Mouse (Mus musculus): ENCODE results near the gene Ptger4. TPM values are rescaled to one million over a fixed set of nuclear protein-coding genes. Genes with fewer than 3 reads are reported as not detected.

The Ptger4 gene
- polyA plus RNA-seq, 1 experiment, result 10.7 TPM

- H3K79me2 ChIP-seq (ENCODE audit: control insufficient read depth, insufficient read depth), result no peaks in the 10 kb centered on the region
- H3K36me3 ChIP-seq (ENCODE audit: control insufficient read depth, insufficient read depth), result peaks cover 22% of the 10 kb centered on the region
- no peak overlapping the region for H3K4me3 ChIP-seq (ENCODE audit: insufficient read depth, poor library complexity, severe bottlenecking)
- H3K27me3 ChIP-seq (ENCODE audit: control insufficient read depth, insufficient read depth, insufficient read length), result no peaks in the 10 kb centered on the region
- H3ac ChIP-seq (ENCODE audit: control insufficient read depth, insufficient read length, low read depth), result no peak overlapping the region
- H3K79me3 ChIP-seq (ENCODE audit: low read depth), result no peaks in the 10 kb centered on the region
- TF ChIP-seq USF1 (IDR thresholded peaks at IDR 0.05; ENCODE audit: low read depth) (no peak), MYOD1 (IDR thresholded peaks at IDR 0.05; ENCODE audit: control insufficient read depth, insufficient read length, low read depth) (no peak), MYOG (IDR thresholded peaks at IDR 0.05; ENCODE audit: control insufficient read depth, extremely low read depth, insufficient read length) (no peak), CTCF (IDR thresholded peaks at IDR 0.05; ENCODE audit: control insufficient read depth, insufficient read depth, insufficient read length) (no peak), MAX (IDR thresholded peaks at IDR 0.05) (no peak), CEBPB (IDR thresholded peaks at IDR 0.05; ENCODE audit: low read depth) (no peak), FOSL1 (IDR thresholded peaks at IDR 0.05; ENCODE audit: insufficient read depth, low read length, poor library complexity, severe bottlenecking) (no peak)
Measured at GRCm38 (mm10) chr15:5220491-5220890, 23.5 kb downstream of the Ptger4 start.

GRCm38 (mm10) chr15:5209116-5209515, 34.9 kb downstream of the Ptger4 start:
- Histone ChIP-seq H3K4me3 (ENCODE audit: insufficient read depth, poor library complexity, severe bottlenecking) (no peak overlapping the region), H3K36me3 (ENCODE audit: control insufficient read depth, insufficient read depth) (peaks cover 29% of the 10 kb centered on the region), H3ac (ENCODE audit: control insufficient read depth, insufficient read length, low read depth) (no peak overlapping the region), H3K27me3 (ENCODE audit: control insufficient read depth, insufficient read depth, insufficient read length) (no peaks in the 10 kb centered on the region), H3K79me2 (ENCODE audit: control insufficient read depth, insufficient read depth) (peaks cover 9% of the 10 kb centered on the region), H3K79me3 (ENCODE audit: low read depth) (no peaks in the 10 kb centered on the region)
- no peak for TF ChIP-seq USF1 (IDR thresholded peaks at IDR 0.05; ENCODE audit: low read depth)
- no peak for TF ChIP-seq MYOG (IDR thresholded peaks at IDR 0.05; ENCODE audit: control insufficient read depth, extremely low read depth, insufficient read length)
- TF ChIP-seq MYOD1 (IDR thresholded peaks at IDR 0.05; ENCODE audit: control insufficient read depth, insufficient read length, low read depth), result no peak
- TF ChIP-seq MAX (IDR thresholded peaks at IDR 0.05), result no peak
- no peak for TF ChIP-seq CTCF (IDR thresholded peaks at IDR 0.05; ENCODE audit: control insufficient read depth, insufficient read depth, insufficient read length)
- TF ChIP-seq FOSL1 (IDR thresholded peaks at IDR 0.05; ENCODE audit: insufficient read depth, low read length, poor library complexity, severe bottlenecking), result no peak
- no peak for TF ChIP-seq CEBPB (IDR thresholded peaks at IDR 0.05; ENCODE audit: low read depth)

GRCm38 (mm10) chr15:5205222-5205621, 38.8 kb downstream of the Ptger4 start:
- Histone ChIP-seq H3K4me3 (ENCODE audit: insufficient read depth, poor library complexity, severe bottlenecking) (no peak overlapping the region), H3K27me3 (ENCODE audit: control insufficient read depth, insufficient read depth, insufficient read length) (no peaks in the 10 kb centered on the region), H3K36me3 (ENCODE audit: control insufficient read depth, insufficient read depth) (peaks cover 5% of the 10 kb centered on the region), H3K79me3 (ENCODE audit: low read depth) (peaks cover 4% of the 10 kb centered on the region), H3ac (ENCODE audit: control insufficient read depth, insufficient read length, low read depth) (no peak overlapping the region), H3K79me2 (ENCODE audit: control insufficient read depth, insufficient read depth) (peaks cover 22% of the 10 kb centered on the region)
- no peak for TF ChIP-seq FOSL1 (IDR thresholded peaks at IDR 0.05; ENCODE audit: insufficient read depth, low read length, poor library complexity, severe bottlenecking)
- TF ChIP-seq USF1 (IDR thresholded peaks at IDR 0.05; ENCODE audit: low read depth), result no peak
- no peak for TF ChIP-seq MAX (IDR thresholded peaks at IDR 0.05)
- TF ChIP-seq CTCF (IDR thresholded peaks at IDR 0.05; ENCODE audit: control insufficient read depth, insufficient read depth, insufficient read length), result no peak
- no peak for TF ChIP-seq MYOD1 (IDR thresholded peaks at IDR 0.05; ENCODE audit: control insufficient read depth, insufficient read length, low read depth)
- no peak for TF ChIP-seq MYOG (IDR thresholded peaks at IDR 0.05; ENCODE audit: control insufficient read depth, extremely low read depth, insufficient read length)
- TF ChIP-seq CEBPB (IDR thresholded peaks at IDR 0.05; ENCODE audit: low read depth), result no peak

GRCm38 (mm10) chr15:5196691-5197090, 47.3 kb downstream of the Ptger4 start:
- Histone ChIP-seq H3K79me3 (ENCODE audit: low read depth) (no peaks in the 10 kb centered on the region), H3K79me2 (ENCODE audit: control insufficient read depth, insufficient read depth) (peaks cover 4% of the 10 kb centered on the region), H3ac (ENCODE audit: control insufficient read depth, insufficient read length, low read depth) (peak overlapping the region; percentile 16), H3K36me3 (ENCODE audit: control insufficient read depth, insufficient read depth) (no peaks in the 10 kb centered on the region), H3K27me3 (ENCODE audit: control insufficient read depth, insufficient read depth, insufficient read length) (no peaks in the 10 kb centered on the region), H3K4me3 (ENCODE audit: insufficient read depth, poor library complexity, severe bottlenecking) (no peak overlapping the region)
- TF ChIP-seq MAX (IDR thresholded peaks at IDR 0.05) (no peak), MYOG (IDR thresholded peaks at IDR 0.05; ENCODE audit: control insufficient read depth, extremely low read depth, insufficient read length) (no peak), CEBPB (IDR thresholded peaks at IDR 0.05; ENCODE audit: low read depth) (no peak), USF1 (IDR thresholded peaks at IDR 0.05; ENCODE audit: low read depth) (no peak), FOSL1 (IDR thresholded peaks at IDR 0.05; ENCODE audit: insufficient read depth, low read length, poor library complexity, severe bottlenecking) (no peak), MYOD1 (IDR thresholded peaks at IDR 0.05; ENCODE audit: control insufficient read depth, insufficient read length, low read depth) (no peak), CTCF (IDR thresholded peaks at IDR 0.05; ENCODE audit: control insufficient read depth, insufficient read depth, insufficient read length) (no peak)

- Histone ChIP-seq H3K27me3 (ENCODE audit: control insufficient read depth, insufficient read depth, insufficient read length) (no peaks in the 10 kb centered on the region), H3K36me3 (ENCODE audit: control insufficient read depth, insufficient read depth) (peaks cover 2% of the 10 kb centered on the region), H3K4me3 (ENCODE audit: insufficient read depth, poor library complexity, severe bottlenecking) (no peak overlapping the region), H3K79me2 (ENCODE audit: control insufficient read depth, insufficient read depth) (no peaks in the 10 kb centered on the region), H3K79me3 (ENCODE audit: low read depth) (no peaks in the 10 kb centered on the region), H3ac (ENCODE audit: control insufficient read depth, insufficient read length, low read depth) (no peak overlapping the region)
- no peak for TF ChIP-seq MYOG (IDR thresholded peaks at IDR 0.05; ENCODE audit: control insufficient read depth, extremely low read depth, insufficient read length)
- TF ChIP-seq MYOD1 (IDR thresholded peaks at IDR 0.05; ENCODE audit: control insufficient read depth, insufficient read length, low read depth), result peak; percentile 97
Measured at GRCm38 (mm10) chr15:5195987-5196514, 47.9 kb downstream of the Ptger4 start.

GRCm38 (mm10) chr15:5194931-5195330, 49.1 kb downstream of the Ptger4 start:
- Histone ChIP-seq H3ac (ENCODE audit: control insufficient read depth, insufficient read length, low read depth) (no peak overlapping the region), H3K36me3 (ENCODE audit: control insufficient read depth, insufficient read depth) (peaks cover 13% of the 10 kb centered on the region), H3K27me3 (ENCODE audit: control insufficient read depth, insufficient read depth, insufficient read length) (no peaks in the 10 kb centered on the region), H3K79me3 (ENCODE audit: low read depth) (no peaks in the 10 kb centered on the region), H3K79me2 (ENCODE audit: control insufficient read depth, insufficient read depth) (no peaks in the 10 kb centered on the region), H3K4me3 (ENCODE audit: insufficient read depth, poor library complexity, severe bottlenecking) (no peak overlapping the region)
- no peak for TF ChIP-seq FOSL1 (IDR thresholded peaks at IDR 0.05; ENCODE audit: insufficient read depth, low read length, poor library complexity, severe bottlenecking)

Data from C2C12 (cell line).